Mouse (Mus musculus): ENCODE measurements around the gene Nr1h3. TPM values are rescaled to one million over a fixed set of nuclear protein-coding genes. Genes with fewer than 3 reads are reported as not detected.

The Nr1h3 gene
- polyA plus RNA-seq, 1 experiment from 2014 or later: 2.5 TPM

DNA sequence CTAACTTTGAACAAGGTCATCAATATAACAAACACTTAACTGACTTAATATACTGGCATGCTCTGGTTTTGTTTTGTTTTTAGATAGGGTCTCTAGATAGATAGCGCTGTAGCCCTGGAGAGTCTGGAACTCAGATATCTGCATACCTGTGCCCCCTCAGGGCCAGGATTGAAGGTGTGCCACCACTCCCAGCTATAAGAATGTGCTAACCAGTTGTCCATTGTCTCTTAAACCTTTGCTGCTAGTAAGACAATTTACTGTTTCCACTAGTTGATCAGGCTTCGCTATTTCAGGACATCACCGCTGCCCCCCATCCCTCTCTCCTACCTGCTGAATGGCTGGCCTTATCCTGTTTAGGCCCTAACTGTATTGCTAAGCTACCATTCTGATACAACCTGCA, 17.9 kb upstream of the Nr1h3 start:
- H3K36me3 ChIP-seq: peaks cover 5% of the 10 kb centered on the region; the same call in 1 of the 2 replicates
- no peak overlapping the region for H3K4me2 ChIP-seq
- no peak overlapping the region for H3K27ac ChIP-seq (ENCODE audit: poor library complexity, severe bottlenecking)
- H3K9me3 ChIP-seq (replicated peaks): no peaks in the 10 kb centered on the region
- 92% methylated on average over 3 of the region's 3 CpGs for WGBS
- no peaks in the 10 kb centered on the region for H3K4me1 ChIP-seq (replicated peaks)
- no peaks in the 10 kb centered on the region for H3K27me3 ChIP-seq (replicated peaks)
- H3K4me3 ChIP-seq: no peak overlapping the region
- no peak for ATAC-seq (ENCODE audit: insufficient number of reproducible peaks, low FRiP score)
- no peak overlapping the region for H3K9ac ChIP-seq

DNA sequence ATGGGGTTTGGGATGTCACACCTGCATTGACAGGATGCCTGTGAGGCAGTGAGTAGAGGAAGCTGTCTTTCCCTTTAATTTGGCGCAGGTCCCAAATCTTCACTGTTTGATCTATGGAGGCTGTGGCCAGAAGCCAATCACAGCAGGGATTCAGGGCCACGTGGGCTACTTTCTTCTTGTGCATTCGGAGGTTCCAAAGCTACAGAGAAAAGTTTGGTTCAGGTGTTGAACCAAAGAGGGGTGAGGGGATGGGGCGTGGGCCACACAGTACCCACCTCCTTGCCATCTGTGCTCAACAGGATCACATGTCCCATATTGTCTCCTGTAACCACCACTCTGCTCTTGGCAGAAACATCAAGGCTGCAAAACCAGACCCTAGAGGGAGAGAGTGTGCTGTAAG, 14.4 kb upstream of the Nr1h3 start:
- 64% methylated on average over 4 of the region's 4 CpGs for WGBS
- Histone ChIP-seq H3K36me3 (peaks cover 29% of the 10 kb centered on the region), H3K4me1 (replicated peaks) (no peaks in the 10 kb centered on the region), H3K9me3 (replicated peaks) (no peaks in the 10 kb centered on the region), H3K9ac (no peak overlapping the region), H3K4me2 (no peak overlapping the region), H3K4me3 (no peak overlapping the region), H3K27ac (ENCODE audit: poor library complexity, severe bottlenecking) (no peak overlapping the region), H3K27me3 (replicated peaks) (no peaks in the 10 kb centered on the region)
- ATAC-seq (ENCODE audit: insufficient number of reproducible peaks, low FRiP score): no peak

DNA sequence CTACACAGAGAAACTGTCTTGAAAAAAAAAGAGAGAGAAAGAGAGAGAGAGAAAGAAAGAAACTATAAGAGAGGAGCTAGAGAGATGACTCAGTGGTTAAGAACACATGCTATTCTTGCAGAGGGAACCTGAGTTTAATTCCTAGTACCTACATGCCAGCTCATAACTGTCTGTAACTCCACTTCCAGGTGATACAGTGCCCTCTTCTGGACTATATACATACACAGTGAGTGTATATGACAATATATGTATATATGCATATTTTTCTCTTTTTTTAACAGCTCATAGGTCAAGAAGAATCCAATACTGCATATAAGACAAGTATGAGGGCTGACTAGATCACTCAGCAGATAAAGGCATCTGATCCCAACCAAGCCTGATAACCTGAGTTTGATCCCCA, 10.7 kb upstream of the Nr1h3 start:
- Histone ChIP-seq H3K27me3 (replicated peaks) (no peaks in the 10 kb centered on the region), H3K9me3 (replicated peaks) (no peaks in the 10 kb centered on the region), H3K4me3 (no peak overlapping the region), H3K9ac (no peak overlapping the region), H3K27ac (ENCODE audit: poor library complexity, severe bottlenecking) (no peak overlapping the region), H3K4me2 (no peak overlapping the region), H3K4me1 (replicated peaks) (no peaks in the 10 kb centered on the region), H3K36me3 (peaks cover 62% of the 10 kb centered on the region)
- no peak for ATAC-seq (ENCODE audit: insufficient number of reproducible peaks, low FRiP score)

DNA sequence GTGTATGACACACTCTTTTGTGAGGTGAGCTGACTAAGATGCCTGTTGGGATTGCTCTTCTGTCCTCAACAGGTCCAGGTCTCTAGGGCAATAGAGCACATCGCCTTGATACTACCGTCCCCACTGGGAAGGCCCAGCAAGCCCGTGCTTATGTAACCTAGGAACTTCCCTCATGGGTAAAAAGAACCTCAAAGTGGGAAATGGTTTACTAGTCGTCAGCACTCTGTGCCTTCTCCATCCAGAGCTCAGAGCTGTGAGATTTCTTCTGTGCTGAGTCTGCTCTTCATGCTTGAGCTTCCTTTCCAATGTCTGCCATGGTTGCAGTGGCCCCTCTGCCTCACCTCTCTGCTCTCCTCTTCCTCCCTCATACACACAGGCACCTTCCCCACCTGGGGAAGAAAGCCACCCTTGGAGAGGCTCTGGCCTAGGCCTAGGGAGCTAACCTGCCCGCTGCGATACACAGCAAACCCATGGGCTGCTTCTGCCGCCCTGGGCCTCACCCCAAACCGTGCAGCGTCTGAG, 3.7 kb upstream of the Nr1h3 start:
- peaks cover 60% of the 10 kb centered on the region for H3K36me3 ChIP-seq
- peaks cover 16% of the 10 kb centered on the region for H3K4me1 ChIP-seq (replicated peaks)
- H3K9ac ChIP-seq: no peak overlapping the region

DNA sequence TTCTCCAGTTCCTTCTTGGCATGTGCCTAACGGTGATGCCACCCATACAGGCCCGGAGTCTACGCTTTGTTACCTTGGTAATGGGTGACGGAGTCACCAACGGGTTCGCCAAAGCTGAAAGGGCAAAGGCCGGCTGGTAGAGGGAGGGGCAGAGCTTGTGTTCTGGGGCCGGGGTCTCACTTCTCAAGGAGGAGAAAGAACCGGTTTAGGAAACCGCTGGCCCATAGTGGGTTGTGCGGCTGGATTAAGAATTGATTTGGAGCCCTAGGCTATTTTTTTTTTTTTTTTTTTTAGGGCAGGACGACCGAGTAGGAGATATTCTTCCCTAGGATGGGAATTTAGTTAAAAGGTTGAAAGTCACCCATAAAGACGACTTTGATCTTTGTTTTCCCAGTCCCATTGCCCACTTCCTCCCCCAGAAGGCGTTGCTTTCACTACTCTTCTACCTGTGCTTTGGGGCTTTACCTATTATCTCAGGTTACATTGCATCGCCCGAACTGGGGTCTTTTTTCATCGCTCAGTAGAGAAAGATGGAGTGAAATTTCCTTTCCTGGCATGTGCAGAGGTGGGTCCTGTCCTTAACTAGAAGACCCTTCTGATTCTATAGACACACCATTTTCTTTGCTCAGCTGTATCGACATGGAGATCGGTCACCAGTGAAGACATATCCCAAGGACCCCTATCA, 480 bp upstream of the Nr1h3 start:
- ATAC-seq (ENCODE audit: insufficient number of reproducible peaks, low FRiP score): no peak; the same call in 1 of the 2 replicates

More for the DNA sequence above, 3.7 kb upstream of the Nr1h3 start:
- Histone ChIP-seq H3K27me3 (replicated peaks) (no peaks in the 10 kb centered on the region), H3K4me2 (no peak overlapping the region), H3K4me3 (no peak overlapping the region), H3K9me3 (replicated peaks) (no peaks in the 10 kb centered on the region), H3K27ac (ENCODE audit: poor library complexity, severe bottlenecking) (no peak overlapping the region)
- 88% methylated on average over 9 of the region's 9 CpGs for WGBS
- no peak for ATAC-seq (ENCODE audit: insufficient number of reproducible peaks, low FRiP score)

DNA sequence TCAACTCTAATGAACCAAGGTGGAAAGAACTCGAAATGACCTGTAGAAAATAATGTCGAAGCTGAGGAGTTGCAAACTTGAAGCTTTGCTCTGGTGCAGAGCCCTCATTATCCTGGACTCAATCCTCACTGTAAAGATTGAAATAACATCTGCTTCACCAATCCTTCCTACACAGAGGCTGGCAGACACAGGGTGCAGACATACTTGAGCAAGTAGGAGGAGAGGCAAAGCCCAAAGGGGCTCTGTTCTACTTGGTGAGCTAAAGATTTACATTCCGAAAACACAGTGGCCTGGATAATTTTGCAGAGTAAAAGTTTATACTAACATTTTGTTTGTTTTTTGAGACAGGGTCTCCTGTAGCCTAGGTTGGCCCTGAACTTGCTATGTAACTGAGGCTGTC, 3.7 kb downstream of the Nr1h3 start:
- H3K4me1 ChIP-seq (replicated peaks): peaks cover 21% of the 10 kb centered on the region
- H3K27ac ChIP-seq (ENCODE audit: poor library complexity, severe bottlenecking): no peak overlapping the region
- H3K9ac ChIP-seq: no peak overlapping the region
- no peaks in the 10 kb centered on the region for H3K36me3 ChIP-seq
- no peak overlapping the region for H3K4me2 ChIP-seq
- no peak for ATAC-seq (ENCODE audit: insufficient number of reproducible peaks, low FRiP score)
- H3K27me3 ChIP-seq (replicated peaks): no peaks in the 10 kb centered on the region
- H3K9me3 ChIP-seq (replicated peaks): no peaks in the 10 kb centered on the region
- no peak overlapping the region for H3K4me3 ChIP-seq
- WGBS: 77% methylated on average over 3 of the region's 3 CpGs

More for the DNA sequence above, 480 bp upstream of the Nr1h3 start:
- Histone ChIP-seq H3K9me3 (replicated peaks) (no peaks in the 10 kb centered on the region), H3K4me1 (replicated peaks) (peaks cover 16% of the 10 kb centered on the region), H3K4me2 (peak overlapping the region; percentile 75), H3K36me3 (peaks cover 32% of the 10 kb centered on the region), H3K9ac (peak overlapping the region; percentile 75), H3K4me3 (peak overlapping the region; percentile 64), H3K27me3 (replicated peaks) (no peaks in the 10 kb centered on the region), H3K27ac (ENCODE audit: poor library complexity, severe bottlenecking) (peak overlapping the region; percentile 95; the same call in 1 of the 2 replicates)
- WGBS: 13% methylated on average over 20 of the region's 20 CpGs

DNA sequence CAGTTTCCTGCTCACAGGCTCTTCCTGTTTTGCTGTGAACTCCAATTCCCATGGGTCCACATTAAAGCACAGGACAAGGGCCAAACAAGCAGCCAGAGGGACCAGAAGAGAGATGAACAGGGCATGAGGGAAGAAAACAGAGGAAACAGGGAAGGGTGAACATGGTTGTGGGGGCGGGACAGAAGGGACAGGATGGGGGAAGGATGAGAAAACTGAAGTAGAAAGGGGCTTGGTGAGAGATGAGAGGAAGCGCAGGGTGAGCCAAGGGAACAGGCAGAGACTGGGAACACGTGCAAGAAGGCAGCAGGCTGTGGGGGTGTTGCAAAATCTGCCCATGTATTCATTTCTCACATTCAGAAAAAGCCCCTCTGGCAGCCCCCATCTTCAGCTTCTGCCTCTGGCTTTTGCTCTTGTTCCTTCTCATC, 6.0 kb downstream of the Nr1h3 start:
- Histone ChIP-seq H3K27ac (ENCODE audit: poor library complexity, severe bottlenecking) (no peak overlapping the region), H3K9ac (no peak overlapping the region), H3K27me3 (replicated peaks) (no peaks in the 10 kb centered on the region), H3K4me2 (no peak overlapping the region), H3K4me1 (replicated peaks) (peaks cover 11% of the 10 kb centered on the region), H3K4me3 (no peak overlapping the region), H3K36me3 (no peaks in the 10 kb centered on the region), H3K9me3 (replicated peaks) (no peaks in the 10 kb centered on the region)
- 47% methylated on average over 3 of the region's 3 CpGs for WGBS
- ATAC-seq (ENCODE audit: insufficient number of reproducible peaks, low FRiP score): no peak

DNA sequence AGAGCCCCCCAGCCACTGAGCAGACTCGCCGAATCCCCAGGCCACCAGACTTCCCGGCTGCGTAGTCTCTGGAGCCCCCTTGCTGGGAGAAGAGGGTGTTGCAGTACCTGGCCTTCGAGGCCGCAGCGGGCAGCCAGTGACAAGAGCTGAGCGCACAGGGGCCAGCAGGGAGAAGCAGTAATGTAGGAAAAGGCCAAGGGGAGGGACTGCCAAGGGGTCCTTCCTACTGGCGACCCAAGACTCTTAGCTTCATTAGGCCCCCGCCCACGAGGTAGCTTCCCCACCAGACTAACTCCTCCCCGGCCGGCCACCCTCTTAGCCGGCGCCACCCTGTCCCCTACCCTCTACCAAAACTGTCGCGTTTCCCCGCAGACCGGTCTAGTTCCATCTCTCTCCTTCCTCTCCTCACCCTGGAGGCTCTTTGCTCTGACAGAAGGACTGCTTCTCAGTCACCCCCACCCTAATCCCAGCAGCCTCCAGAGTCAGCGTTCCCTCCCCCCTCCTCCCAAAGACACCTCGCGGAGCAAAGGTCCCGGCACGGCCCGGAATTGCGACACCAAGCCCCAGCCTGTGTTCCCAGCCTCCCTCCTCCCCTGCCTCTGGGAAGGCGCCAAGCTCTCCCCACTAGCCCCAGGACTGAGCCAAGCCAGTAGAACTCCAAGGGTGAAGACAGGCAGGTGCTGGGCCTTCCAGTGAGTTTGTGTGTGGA, 7.9 kb downstream of the Nr1h3 start:
- 1% methylated on average over 27 of the region's 27 CpGs for WGBS
- Histone ChIP-seq H3K4me1 (replicated peaks) (peaks cover 8% of the 10 kb centered on the region), H3K27ac (ENCODE audit: poor library complexity, severe bottlenecking) (no peak overlapping the region), H3K9ac (peak overlapping the region; percentile 67), H3K4me3 (peak overlapping the region; percentile 40), H3K9me3 (replicated peaks) (no peaks in the 10 kb centered on the region), H3K27me3 (replicated peaks) (no peaks in the 10 kb centered on the region), H3K4me2 (peak overlapping the region; percentile 76), H3K36me3 (no peaks in the 10 kb centered on the region)
- peak; percentile 82 for ATAC-seq (ENCODE audit: insufficient number of reproducible peaks, low FRiP score)

DNA sequence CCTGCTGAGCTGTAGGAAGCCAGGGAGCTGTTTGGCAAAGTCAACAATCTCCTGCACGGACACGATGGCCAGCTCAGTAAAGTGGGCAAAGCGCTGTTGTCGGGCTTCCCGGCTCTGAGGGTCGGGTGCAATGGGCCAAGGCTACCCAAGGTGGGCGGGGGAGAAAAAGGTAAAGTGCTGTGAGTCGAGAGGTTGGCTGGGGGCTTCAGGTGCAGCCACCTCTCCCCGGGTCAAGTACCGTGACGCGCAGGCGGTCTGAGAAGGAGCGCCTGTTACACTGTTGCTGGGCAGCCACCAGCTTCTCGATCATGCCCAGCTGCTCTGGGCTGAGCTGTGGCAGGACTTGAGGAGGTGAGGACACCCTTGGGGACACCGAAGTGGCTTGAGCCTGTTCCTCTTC, 12.1 kb downstream of the Nr1h3 start:
- Histone ChIP-seq H3K27ac (ENCODE audit: poor library complexity, severe bottlenecking) (no peak overlapping the region), H3K9me3 (replicated peaks) (no peaks in the 10 kb centered on the region), H3K4me3 (no peak overlapping the region), H3K36me3 (no peaks in the 10 kb centered on the region), H3K4me2 (no peak overlapping the region), H3K9ac (no peak overlapping the region), H3K4me1 (replicated peaks) (peaks cover 8% of the 10 kb centered on the region), H3K27me3 (replicated peaks) (no peaks in the 10 kb centered on the region)
- 84% methylated on average over 16 of the region's 16 CpGs for WGBS
- ATAC-seq (ENCODE audit: insufficient number of reproducible peaks, low FRiP score): no peak

DNA sequence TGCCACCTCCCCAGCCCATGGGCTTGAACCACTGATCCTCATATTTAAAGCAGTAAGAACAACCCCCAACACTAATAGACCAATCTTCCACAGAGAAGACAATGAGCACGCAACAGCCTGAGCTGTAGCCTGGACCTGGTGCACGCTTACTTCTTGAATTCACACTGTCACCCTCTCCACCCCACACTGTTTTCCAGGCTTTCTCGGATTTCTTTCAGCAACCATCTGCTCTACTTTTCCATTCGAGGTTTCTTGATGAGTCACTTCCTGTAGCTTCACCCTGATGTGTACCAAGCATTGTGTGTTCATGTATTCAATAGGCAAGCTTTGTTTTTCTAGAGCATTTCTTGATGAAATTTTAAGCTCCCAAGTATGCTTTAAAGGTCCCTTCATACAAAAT, 15.2 kb downstream of the Nr1h3 start:
- no peaks in the 10 kb centered on the region for H3K9me3 ChIP-seq (replicated peaks)
- no peaks in the 10 kb centered on the region for H3K27me3 ChIP-seq (replicated peaks)
- H3K4me2 ChIP-seq: no peak overlapping the region
- ATAC-seq (ENCODE audit: insufficient number of reproducible peaks, low FRiP score): no peak
- H3K36me3 ChIP-seq: no peaks in the 10 kb centered on the region
- H3K27ac ChIP-seq (ENCODE audit: poor library complexity, severe bottlenecking): no peak overlapping the region
- H3K4me3 ChIP-seq: no peak overlapping the region
- H3K4me1 ChIP-seq (replicated peaks): peaks cover 10% of the 10 kb centered on the region
- 42% methylated on average over 4 of the region's 4 CpGs for WGBS
- no peak overlapping the region for H3K9ac ChIP-seq

DNA sequence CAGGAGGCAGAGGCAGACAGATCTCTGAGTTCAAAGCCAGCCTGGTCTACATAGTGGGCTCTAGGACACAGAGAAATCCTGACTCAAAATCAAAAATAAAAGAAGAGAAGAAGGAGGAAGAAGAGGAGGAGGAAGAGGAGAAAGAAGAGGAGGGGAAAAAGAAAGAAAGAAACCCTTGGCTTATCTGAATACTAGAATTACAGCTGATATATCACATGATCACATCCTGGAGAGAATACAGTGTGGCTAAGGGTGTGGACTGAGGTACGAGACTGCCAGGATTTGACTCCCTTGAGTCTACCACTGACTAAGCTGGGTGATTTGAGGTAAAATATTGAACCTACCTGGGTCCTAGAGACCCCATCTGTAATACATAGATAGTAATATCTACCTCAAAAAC, 16.4 kb downstream of the Nr1h3 start:
- WGBS: 64% methylated on average over 1 of the region's 1 CpGs
- no peak overlapping the region for H3K4me3 ChIP-seq

More for the DNA sequence above, 16.4 kb downstream of the Nr1h3 start:
- H3K4me1 ChIP-seq (replicated peaks): peaks cover 20% of the 10 kb centered on the region
- no peak overlapping the region for H3K4me2 ChIP-seq
- H3K9ac ChIP-seq: no peak overlapping the region
- no peak for ATAC-seq (ENCODE audit: insufficient number of reproducible peaks, low FRiP score)
- H3K9me3 ChIP-seq (replicated peaks): no peaks in the 10 kb centered on the region
- no peaks in the 10 kb centered on the region for H3K36me3 ChIP-seq
- H3K27ac ChIP-seq (ENCODE audit: poor library complexity, severe bottlenecking): no peak overlapping the region
- no peaks in the 10 kb centered on the region for H3K27me3 ChIP-seq (replicated peaks)

Data from heart, embryonic 12.5 days (tissue).